Mouse (Mus musculus) stomach, embryonic 16.5 days (tissue): ENCODE results near the gene Gm6588. TPM values are rescaled to one million over a fixed set of nuclear protein-coding genes. Genes with fewer than 3 reads are reported as not detected.
A peak's percentile ranks its signal among the peaks of the same experiment; 100 is the strongest.

ENCODE experiments used
- ATAC-seq: fragments of 200-750 bp; cut with Nextera tagmentation; 2 replicates; pipeline ENCODE4 v1.8.0; 2017; ENCODE audit warnings: moderate number of reproducible peaks, moderate TSS enrichment; ENCODE audit not compliant: insufficient read depth, low FRiP score
- H3K27ac ChIP-seq: fragments of 300-500 bp; sonication (generic); 2 replicates; pipeline ENCODE4 v1.5.1; 2014; ENCODE audit warnings: low read length
- H3K27me3 ChIP-seq: fragments of 300-500 bp; sonication (generic); 2 replicates; pipeline ENCODE4 v1.6.1; 2014; ENCODE audit warnings: low read length, control low read depth, mixed read lengths; ENCODE audit not compliant: control insufficient read depth, insufficient read depth
- H3K36me3 ChIP-seq: fragments of 300-500 bp; sonication (generic); 2 replicates; pipeline ENCODE4 v1.6.1; 2014; ENCODE audit warnings: low read length; ENCODE audit not compliant: control insufficient read depth, insufficient read depth
- H3K4me1 ChIP-seq: fragments of 300-500 bp; sonication (generic); 2 replicates; pipeline ENCODE4 v1.6.1; 2014; ENCODE audit warnings: low read length, control low read depth, mixed read lengths; ENCODE audit not compliant: control insufficient read depth, insufficient read depth
- H3K4me2 ChIP-seq: fragments of 300-500 bp; sonication (generic); 2 replicates; pipeline ENCODE4 v1.6.1; 2014; ENCODE audit warnings: low read depth, low read length, mixed read lengths
- H3K4me3 ChIP-seq: fragments of 300-500 bp; sonication (generic); replicated peaks from 2 replicates; pipeline ENCODE4 v1.5.1; 2014; ENCODE audit warnings: mild to moderate bottlenecking, low read length
- H3K9ac ChIP-seq: fragments of 300-500 bp; sonication (generic); 2 replicates; pipeline ENCODE4 v1.6.1; 2014; ENCODE audit warnings: low read length
- H3K9me3 ChIP-seq: fragments of 300-500 bp; sonication (generic); replicated peaks from 2 replicates; pipeline ENCODE4 v1.6.1; 2016; ENCODE audit warnings: low read length, control low read depth; ENCODE audit not compliant: control insufficient read depth
- WGBS: fragments of 180-500 bp; shearing (Covaris S2); extraction: QIAGEN DNeasy Blood & Tissue Kit; methylation state at CpG from one replicate; pipeline ENCODE4 v1.1.7; 2014; 5-methylcytosine and 5-hydroxymethylcytosine counted together
- polyA plus RNA-seq: library from polyadenylated mRNA; unstranded; fragments of >200 nt; fragmentation: Nextera tagmentation; extraction: Ambion mirVana; gene quantifications from 2 replicates; pipeline ENCODE4 v1.2.1, GENCODE M21; 2015

The Gm6588 gene
- polyA plus RNA-seq, 1 experiment from 2014 or later = 0.09 TPM

GRCm38 (mm10) chr5:112484924-112485715, 35.9 kb downstream of the Gm6588 start:
- 20% methylated on average over 13 of the region's 13 CpGs for WGBS
- H3K27ac ChIP-seq = no peak overlapping the region
- ATAC-seq = no peak
- H3K4me2 ChIP-seq = no peak overlapping the region
- H3K4me1 ChIP-seq = no peaks in the 10 kb centered on the region
- H3K36me3 ChIP-seq = no peaks in the 10 kb centered on the region
- H3K4me3 ChIP-seq = no peak overlapping the region
- no peaks in the 10 kb centered on the region for H3K9me3 ChIP-seq
- no peak overlapping the region for H3K9ac ChIP-seq
- H3K27me3 ChIP-seq = 0 out of 2 replicates have a peak, but pooled peaks cover 6% of the 10 kb centered on the region

GRCm38 (mm10) chr5:112486415-112486814, 37.2 kb downstream of the Gm6588 start:
- Histone ChIP-seq H3K36me3 (no peaks in the 10 kb centered on the region), H3K27ac (no peak overlapping the region), H3K9me3 (no peaks in the 10 kb centered on the region), H3K4me1 (no peaks in the 10 kb centered on the region), H3K27me3 (0 out of 2 replicates have a peak, but pooled peaks cover 6% of the 10 kb centered on the region), H3K4me3 (no peak overlapping the region), H3K9ac (no peak overlapping the region), H3K4me2 (no peak overlapping the region)
- no peak for ATAC-seq
- WGBS = 65% methylated on average over 5 of the region's 5 CpGs

- WGBS = 81% methylated on average over 1 of the region's 1 CpGs
- no peak for ATAC-seq
- H3K9me3 ChIP-seq = no peaks in the 10 kb centered on the region
- no peak overlapping the region for H3K9ac ChIP-seq
- H3K27ac ChIP-seq = no peak overlapping the region
- no peak overlapping the region for H3K4me2 ChIP-seq
- H3K4me1 ChIP-seq = no peaks in the 10 kb centered on the region
- no peaks in the 10 kb centered on the region for H3K36me3 ChIP-seq
- no peak overlapping the region for H3K4me3 ChIP-seq
- H3K27me3 ChIP-seq = 0 out of 2 replicates have a peak, but pooled peaks cover 6% of the 10 kb centered on the region
Measured at GRCm38 (mm10) chr5:112487504-112487903, 38.3 kb downstream of the Gm6588 start.

- Histone ChIP-seq H3K36me3 (no peaks in the 10 kb centered on the region), H3K27ac (no peak overlapping the region)
- WGBS = 64% methylated on average over 8 of the region's 8 CpGs
Measured at GRCm38 (mm10) chr5:112488101-112488776, 39.0 kb downstream of the Gm6588 start.

GRCm38 (mm10) chr5:112491489-112491888, 42.3 kb downstream of the Gm6588 start:
- Histone ChIP-seq H3K4me2 (no peak overlapping the region), H3K27ac (no peak overlapping the region), H3K36me3 (no peaks in the 10 kb centered on the region), H3K9me3 (no peaks in the 10 kb centered on the region), H3K9ac (no peak overlapping the region), H3K4me1 (no peaks in the 10 kb centered on the region), H3K4me3 (no peak overlapping the region), H3K27me3 (no peaks in the 10 kb centered on the region)
- 50% methylated on average over 11 of the region's 11 CpGs for WGBS
- no peak for ATAC-seq

More at GRCm38 (mm10) chr5:112488101-112488776, 39.0 kb downstream of the Gm6588 start:
- Histone ChIP-seq H3K4me3 (no peak overlapping the region), H3K4me1 (no peaks in the 10 kb centered on the region), H3K4me2 (no peak overlapping the region), H3K9me3 (no peaks in the 10 kb centered on the region), H3K27me3 (0 out of 2 replicates have a peak, but pooled peaks cover 6% of the 10 kb centered on the region), H3K9ac (no peak overlapping the region)
- ATAC-seq = no peak

- Histone ChIP-seq H3K4me1 (no peaks in the 10 kb centered on the region), H3K27me3 (no peaks in the 10 kb centered on the region), H3K9ac (no peak overlapping the region), H3K9me3 (no peaks in the 10 kb centered on the region), H3K27ac (no peak overlapping the region), H3K4me2 (peak overlapping the region; percentile 17; the same call in 1 of the 2 replicates), H3K36me3 (no peaks in the 10 kb centered on the region), H3K4me3 (no peak overlapping the region)
- 34% methylated on average over 11 of the region's 11 CpGs for WGBS
- ATAC-seq = peak; percentile 59; the same call in 1 of the 2 replicates
Measured at GRCm38 (mm10) chr5:112493492-112493891, 44.3 kb downstream of the Gm6588 start.

GRCm38 (mm10) chr5:112496753-112497369, 47.6 kb downstream of the Gm6588 start:
- WGBS = 65% methylated on average over 7 of the region's 7 CpGs
- H3K4me1 ChIP-seq = no peaks in the 10 kb centered on the region
- no peaks in the 10 kb centered on the region for H3K36me3 ChIP-seq
- H3K9ac ChIP-seq = no peak overlapping the region
- H3K4me2 ChIP-seq = no peak overlapping the region
- ATAC-seq = no peak
- no peaks in the 10 kb centered on the region for H3K9me3 ChIP-seq
- H3K27me3 ChIP-seq = no peaks in the 10 kb centered on the region
- H3K27ac ChIP-seq = no peak overlapping the region
- no peak overlapping the region for H3K4me3 ChIP-seq

- no peak overlapping the region for H3K4me2 ChIP-seq
- H3K9me3 ChIP-seq = no peaks in the 10 kb centered on the region
- H3K9ac ChIP-seq = no peak overlapping the region
- H3K4me1 ChIP-seq = no peaks in the 10 kb centered on the region
- H3K27ac ChIP-seq = no peak overlapping the region
- H3K27me3 ChIP-seq = no peaks in the 10 kb centered on the region
- no peaks in the 10 kb centered on the region for H3K36me3 ChIP-seq
- WGBS = 65% methylated on average over 13 of the region's 13 CpGs
- no peak for ATAC-seq
- H3K4me3 ChIP-seq = no peak overlapping the region
Measured at GRCm38 (mm10) chr5:112498921-112499917, 50.0 kb downstream of the Gm6588 start.
